Mouse (Mus musculus) urinary bladder, postnatal 10 days (tissue): Measurements from ENCODE around the gene Slc25a30.

Source experiments
- DNase-seq: peaks from one replicate; pipeline ENCODE4 v3.0.0; 2022; ENCODE audit warnings: low spot score

Gene Slc25a30

DNA sequence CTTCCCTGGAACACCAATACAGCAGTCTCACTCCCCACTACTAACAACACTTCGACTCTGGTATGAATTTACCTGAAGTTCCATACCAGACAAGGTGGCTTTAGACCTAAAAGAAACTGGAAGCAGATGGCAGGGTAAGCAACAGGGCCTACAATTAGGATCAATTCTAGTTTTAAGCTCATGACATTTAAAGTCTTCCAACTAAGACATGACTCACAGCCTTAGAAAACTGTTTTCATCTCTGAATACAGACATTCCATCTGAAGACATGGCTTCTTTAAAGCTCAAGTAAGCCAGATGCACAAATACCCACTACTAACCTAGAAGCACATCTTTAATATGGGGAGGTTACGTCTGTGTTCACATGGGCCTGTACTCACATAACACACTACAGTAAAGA is 38.9 kb downstream of the Slc25a30 start:
- no peak for DNase-seq

DNA sequence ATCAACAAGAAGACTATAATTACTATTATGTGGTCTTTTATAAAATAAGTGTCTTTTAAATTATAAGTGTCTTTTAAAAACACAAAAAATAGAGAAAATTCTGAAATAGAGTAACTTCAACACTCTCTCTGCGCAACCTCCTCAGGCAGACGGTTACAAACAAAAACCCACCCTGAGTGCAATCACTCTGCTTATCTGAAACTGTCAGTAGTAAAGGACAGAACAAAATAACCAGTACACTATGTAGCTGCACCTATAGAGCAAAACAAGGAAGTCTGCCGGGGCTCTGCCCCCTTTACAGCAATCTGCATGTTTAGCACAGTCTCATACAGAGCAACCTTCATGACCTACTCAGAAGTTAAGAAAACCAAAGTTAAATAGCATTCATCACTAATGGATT is 44.9 kb downstream of the Slc25a30 start:
- no peak for DNase-seq

DNA sequence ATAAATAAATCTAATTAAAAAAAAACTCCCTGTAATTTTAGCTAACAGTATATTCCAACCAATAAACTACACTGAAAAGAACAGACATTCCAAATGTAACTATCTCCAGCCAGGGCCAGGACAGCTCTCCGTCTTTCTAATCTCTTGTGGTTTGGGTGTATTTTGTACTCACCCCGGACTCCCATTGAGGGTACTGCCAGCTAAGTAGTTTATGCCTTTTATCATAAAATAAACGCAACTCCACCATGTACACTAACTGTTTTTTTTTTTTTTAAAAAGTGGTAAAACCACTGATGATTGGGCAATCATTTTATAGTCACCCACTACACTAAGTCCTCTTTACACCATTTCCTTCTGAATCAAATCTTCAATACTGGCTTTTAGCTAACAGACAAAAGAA is 51.2 kb downstream of the Slc25a30 start:
- DNase-seq: no peak

DNA sequence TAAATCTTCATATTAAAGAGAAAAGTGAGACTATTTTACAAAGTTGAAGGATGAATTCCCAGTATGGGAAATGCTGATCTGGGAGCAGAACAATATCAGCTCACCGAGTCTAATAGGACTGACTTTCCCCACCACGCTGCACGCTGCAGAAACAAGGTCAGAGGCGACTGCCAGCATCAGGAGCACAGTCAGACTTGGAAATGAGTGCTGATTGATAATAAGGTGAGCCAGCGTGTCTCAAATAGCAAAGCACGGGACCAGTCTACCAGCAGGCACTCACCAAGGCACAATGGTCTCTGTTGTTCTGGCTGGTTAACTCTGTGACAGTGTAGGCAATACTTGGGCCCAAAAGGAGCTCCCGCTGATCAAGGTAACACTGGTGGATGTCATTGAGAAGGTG is 54.2 kb downstream of the Slc25a30 start:
- no peak for DNase-seq

DNA sequence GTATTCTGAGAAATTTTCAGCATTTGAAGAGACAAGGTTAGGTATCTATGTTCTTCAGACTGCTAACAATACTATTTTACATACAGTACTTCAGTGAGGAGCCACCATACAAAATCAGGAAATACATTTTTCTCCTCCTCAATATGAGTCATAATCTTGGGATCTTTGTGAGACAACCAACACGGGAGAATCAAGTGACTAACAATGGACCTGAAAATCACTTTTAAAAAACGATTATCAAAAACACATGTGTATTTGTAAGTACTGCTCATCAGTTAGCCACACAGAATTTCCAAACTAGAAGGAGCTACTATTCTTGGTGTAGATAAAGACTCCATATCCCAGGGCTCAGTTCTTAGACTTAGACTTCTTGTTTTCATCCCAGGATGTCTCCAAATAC is 55.5 kb downstream of the Slc25a30 start:
- no peak for DNase-seq

DNA sequence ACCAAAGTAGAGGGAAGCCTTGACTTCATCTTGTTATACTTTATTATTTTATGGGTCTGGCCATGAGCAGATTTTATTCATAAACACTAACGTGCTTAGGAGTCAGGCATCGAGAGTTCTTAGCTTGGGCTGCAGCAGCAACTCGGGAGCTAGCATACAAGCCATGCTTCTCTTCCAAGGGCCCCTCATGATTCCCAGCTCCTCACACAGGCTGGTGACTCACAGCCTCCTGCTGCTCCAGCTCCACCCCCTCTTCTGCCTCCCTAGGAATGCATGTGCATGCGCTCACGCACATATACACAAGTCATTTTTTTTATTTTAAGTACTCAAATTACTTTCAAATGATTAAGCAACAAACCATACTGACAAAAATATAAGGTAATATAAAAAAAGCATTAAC is 58.7 kb downstream of the Slc25a30 start:
- DNase-seq: no peak

DNA sequence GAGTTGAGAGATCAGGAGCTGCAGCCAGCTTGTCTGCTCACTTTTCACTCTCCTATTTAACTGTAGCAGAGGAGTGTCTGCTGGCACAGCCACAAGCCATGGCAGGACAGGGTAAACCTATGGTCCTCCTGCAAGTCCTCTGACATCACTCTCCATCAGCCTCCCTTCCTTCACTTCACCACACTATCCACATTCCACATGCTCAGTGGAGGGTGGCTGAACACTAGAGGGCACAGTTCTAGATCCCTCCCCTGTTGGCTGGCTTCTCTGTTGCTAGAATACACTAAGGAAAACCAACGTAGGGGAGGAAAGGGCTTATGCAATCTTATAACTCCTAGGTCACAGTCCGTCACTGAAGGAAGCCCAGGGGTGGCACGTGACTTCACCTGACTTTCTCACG is 59.8 kb downstream of the Slc25a30 start:
- no peak for DNase-seq

DNA sequence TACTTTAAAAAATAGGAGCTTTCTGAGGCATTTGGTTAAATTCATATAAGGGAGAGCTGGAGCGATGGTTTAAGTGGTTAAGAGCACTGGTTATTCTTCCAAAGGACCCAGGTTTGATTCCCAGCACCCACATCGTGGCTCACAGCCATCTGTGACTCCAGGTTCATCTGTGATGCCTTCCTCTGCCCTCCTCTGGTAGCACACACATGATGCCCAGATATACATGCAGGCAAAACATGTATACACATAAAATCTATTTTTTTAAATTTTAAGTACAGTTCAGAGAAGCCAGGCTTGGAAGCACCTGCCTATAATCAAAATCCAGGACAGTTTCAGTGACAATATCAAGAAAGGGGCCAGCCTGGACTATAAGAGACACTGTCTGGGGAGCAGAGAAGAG is 64.0 kb downstream of the Slc25a30 start:
- DNase-seq: no peak

DNA sequence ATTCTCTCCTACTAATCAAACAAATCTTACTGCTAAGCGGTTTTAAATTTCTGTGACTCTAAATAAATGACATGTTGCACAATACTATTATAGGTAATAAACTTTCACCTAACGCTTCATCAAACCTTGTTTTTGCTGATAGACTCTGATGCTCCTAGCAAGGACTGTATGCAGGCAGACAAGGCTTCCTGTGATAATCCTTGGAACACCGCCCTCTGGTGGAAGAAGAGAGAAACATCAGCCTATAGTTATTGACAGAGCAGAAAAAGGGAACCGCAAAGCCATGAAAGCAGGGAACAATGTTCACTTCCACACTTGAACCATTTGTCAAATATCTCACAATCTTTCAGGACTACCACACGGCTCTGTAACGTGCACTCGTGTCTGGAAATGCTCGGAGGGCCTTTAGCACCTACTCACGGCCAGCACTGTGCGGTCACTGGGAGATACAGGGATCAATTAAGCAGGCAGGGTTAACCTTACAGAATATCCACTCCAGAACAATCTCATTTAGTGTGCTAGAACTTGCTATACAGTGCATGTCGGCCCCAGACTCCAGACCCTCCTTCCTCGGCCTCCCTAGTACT is 64.8 kb downstream of the Slc25a30 start:
- no peak for DNase-seq

DNA sequence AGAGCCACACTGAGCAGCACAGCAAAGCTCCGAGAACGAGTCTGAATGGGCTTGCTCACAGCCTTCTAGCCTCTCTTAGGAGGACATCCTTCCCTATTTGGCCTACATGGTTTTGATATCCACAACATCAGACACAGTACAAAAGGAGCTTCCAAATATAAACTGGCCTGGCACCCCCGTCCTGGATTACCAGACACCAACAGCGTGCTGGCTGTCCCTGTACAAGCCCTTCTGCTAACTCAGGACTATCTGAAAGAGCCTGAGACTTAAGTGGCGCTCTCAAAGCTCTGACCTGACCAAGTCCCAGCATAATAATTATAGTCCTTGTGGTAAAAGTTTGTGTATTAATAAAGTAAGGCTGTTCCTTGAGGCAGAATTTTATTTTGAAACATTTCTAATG is 66.7 kb downstream of the Slc25a30 start:
- DNase-seq: no peak

DNA sequence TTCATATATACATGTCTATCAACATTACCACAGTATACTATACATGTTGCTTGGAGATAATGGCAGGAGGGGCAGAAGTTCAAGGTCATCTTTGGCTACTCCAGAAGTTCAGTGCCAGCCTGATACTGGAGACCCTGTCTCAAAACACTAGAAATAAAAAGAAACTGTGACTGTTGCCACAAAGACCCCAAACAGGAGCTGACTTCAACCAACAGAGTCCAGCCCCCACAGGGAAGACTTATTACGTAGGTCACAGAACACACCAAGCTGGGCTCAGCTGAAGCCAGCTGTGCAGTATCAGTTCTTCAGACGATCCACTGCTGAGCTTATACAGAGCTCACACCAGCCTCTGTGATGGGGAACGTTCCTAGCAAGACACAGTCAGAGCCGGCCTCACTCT is 70.4 kb downstream of the Slc25a30 start:
- DNase-seq: no peak

DNA sequence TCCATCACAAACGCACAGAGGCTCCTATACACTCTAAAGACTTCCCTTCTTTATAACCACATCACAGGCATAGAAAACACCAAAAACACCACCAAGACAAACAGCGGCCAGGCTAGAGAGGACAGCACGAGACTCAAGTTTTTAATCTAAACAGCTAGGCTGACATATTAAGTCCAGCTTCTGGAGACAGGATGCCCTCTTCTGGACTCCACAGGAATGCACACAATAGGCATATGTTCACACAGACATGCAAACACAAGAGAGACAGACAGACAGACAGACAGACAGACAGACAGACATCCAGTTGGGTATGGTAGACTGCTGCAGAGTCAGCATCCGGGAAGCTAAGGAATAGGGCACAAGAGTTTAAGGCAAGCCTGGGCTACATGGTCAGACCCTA is 73.2 kb downstream of the Slc25a30 start:
- DNase-seq: no peak

DNA sequence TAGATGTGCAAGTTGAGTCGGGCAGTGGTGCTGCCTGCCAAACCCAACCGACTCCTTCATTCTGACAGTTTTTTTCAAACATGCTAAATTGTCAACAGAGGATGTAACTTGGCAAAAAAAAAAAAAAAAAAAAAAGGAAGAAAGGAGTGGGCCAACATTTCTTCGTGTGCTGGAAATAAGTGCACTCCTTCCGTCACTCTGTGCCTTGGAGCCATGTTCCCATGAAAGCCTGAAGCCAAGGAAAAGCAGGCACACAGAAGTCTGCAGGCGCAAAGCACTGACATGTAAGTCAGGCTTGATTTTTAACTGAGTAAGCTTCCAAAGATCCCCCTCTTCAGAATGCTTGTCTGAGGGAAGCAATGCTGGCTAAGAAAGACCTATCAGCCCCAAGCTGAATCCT is 74.2 kb downstream of the Slc25a30 start:
- no peak for DNase-seq

DNA sequence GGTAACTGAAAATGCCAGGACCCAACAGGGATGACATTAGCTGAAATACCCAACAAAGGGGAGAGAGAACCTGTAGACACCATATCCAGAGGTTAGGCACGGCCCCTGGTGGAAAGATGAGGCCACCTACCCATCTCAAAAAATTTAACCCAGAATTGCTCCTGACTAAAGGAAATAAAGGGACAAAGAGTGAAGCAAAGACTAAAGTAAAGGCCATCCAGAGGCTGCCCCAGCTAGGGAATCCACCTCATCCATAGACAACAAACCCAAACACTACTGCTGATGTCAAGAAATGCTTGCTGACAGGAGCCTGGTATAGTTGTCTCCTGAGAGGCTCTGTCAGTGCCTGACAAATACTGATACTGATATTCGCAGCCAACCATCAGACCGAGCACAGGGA is 75.1 kb downstream of the Slc25a30 start:
- no peak for DNase-seq
